Mouse (Mus musculus): ENCODE results near the gene Crtc1. TPM values are rescaled to one million over a fixed set of nuclear protein-coding genes. Genes with fewer than 3 reads are reported as not detected.

Gene Crtc1
- polyA plus RNA-seq, 1 experiment from 2014 or later, result 56.3 TPM

- no peak overlapping the region for H3K27ac ChIP-seq (ENCODE audit: low read length)
- H3K4me1 ChIP-seq (ENCODE audit: control insufficient read depth, insufficient read depth, low read length), result no peaks in the 10 kb centered on the region
- no peak overlapping the region for H3K4me2 ChIP-seq (ENCODE audit: low read length)
- no peaks in the 10 kb centered on the region for H3K36me3 ChIP-seq (ENCODE audit: control insufficient read depth, insufficient read depth, low read length)
- H3K27me3 ChIP-seq (ENCODE audit: control insufficient read depth, insufficient read depth, low read depth, low read length), result no peaks in the 10 kb centered on the region
- 89% methylated on average over 3 of the region's 3 CpGs for WGBS
- no peak overlapping the region for H3K9ac ChIP-seq (ENCODE audit: low read depth, low read length)
- H3K4me3 ChIP-seq (ENCODE audit: low read depth, low read length), result no peak overlapping the region
- ATAC-seq, result no peak
- H3K9me3 ChIP-seq (replicated peaks; ENCODE audit: control insufficient read depth, low read length, poor library complexity, severe bottlenecking), result no peaks in the 10 kb centered on the region
Observed at GRCm38 (mm10) chr8:70458462-70458861, 19.1 kb upstream of the Crtc1 start.

- Histone ChIP-seq H3K27me3 (ENCODE audit: control insufficient read depth, insufficient read depth, low read depth, low read length) (no peaks in the 10 kb centered on the region), H3K36me3 (ENCODE audit: control insufficient read depth, insufficient read depth, low read length) (no peaks in the 10 kb centered on the region), H3K27ac (ENCODE audit: low read length) (no peak overlapping the region), H3K4me1 (ENCODE audit: control insufficient read depth, insufficient read depth, low read length) (no peaks in the 10 kb centered on the region), H3K4me2 (ENCODE audit: low read length) (no peak overlapping the region), H3K9ac (ENCODE audit: low read depth, low read length) (no peak overlapping the region), H3K4me3 (ENCODE audit: low read depth, low read length) (no peak overlapping the region), H3K9me3 (replicated peaks; ENCODE audit: control insufficient read depth, low read length, poor library complexity, severe bottlenecking) (no peaks in the 10 kb centered on the region)
- no peak for ATAC-seq
- 91% methylated on average over 6 of the region's 6 CpGs for WGBS
Observed at GRCm38 (mm10) chr8:70457882-70458281, 18.5 kb upstream of the Crtc1 start.

GRCm38 (mm10) chr8:70456996-70457395 lies 17.6 kb upstream of the Crtc1 start:
- H3K4me1 ChIP-seq (ENCODE audit: control insufficient read depth, insufficient read depth, low read length), result no peaks in the 10 kb centered on the region
- no peak overlapping the region for H3K9ac ChIP-seq (ENCODE audit: low read depth, low read length)
- H3K4me3 ChIP-seq (ENCODE audit: low read depth, low read length), result no peak overlapping the region
- no peak overlapping the region for H3K4me2 ChIP-seq (ENCODE audit: low read length)
- no peak overlapping the region for H3K27ac ChIP-seq (ENCODE audit: low read length)
- no peak for ATAC-seq
- no peaks in the 10 kb centered on the region for H3K9me3 ChIP-seq (replicated peaks; ENCODE audit: control insufficient read depth, low read length, poor library complexity, severe bottlenecking)
- WGBS, result 92% methylated on average over 1 of the region's 1 CpGs
- H3K27me3 ChIP-seq (ENCODE audit: control insufficient read depth, insufficient read depth, low read depth, low read length), result no peaks in the 10 kb centered on the region
- peaks cover 6% of the 10 kb centered on the region; the same call in 1 of the 2 replicates for H3K36me3 ChIP-seq (ENCODE audit: control insufficient read depth, insufficient read depth, low read length)

GRCm38 (mm10) chr8:70453852-70454251 lies 14.5 kb upstream of the Crtc1 start:
- WGBS, result 87% methylated on average over 5 of the region's 5 CpGs
- no peak overlapping the region for H3K4me3 ChIP-seq (ENCODE audit: low read depth, low read length)
- H3K4me1 ChIP-seq (ENCODE audit: control insufficient read depth, insufficient read depth, low read length), result no peaks in the 10 kb centered on the region
- H3K9ac ChIP-seq (ENCODE audit: low read depth, low read length), result 0 out of 2 replicates have a peak overlapping the region, but pooled peaks have one; percentile 18
- H3K27me3 ChIP-seq (ENCODE audit: control insufficient read depth, insufficient read depth, low read depth, low read length), result no peaks in the 10 kb centered on the region
- no peak overlapping the region for H3K4me2 ChIP-seq (ENCODE audit: low read length)
- no peak overlapping the region for H3K27ac ChIP-seq (ENCODE audit: low read length)
- no peaks in the 10 kb centered on the region for H3K9me3 ChIP-seq (replicated peaks; ENCODE audit: control insufficient read depth, low read length, poor library complexity, severe bottlenecking)
- ATAC-seq, result no peak
- peaks cover 17% of the 10 kb centered on the region; the same call in 1 of the 2 replicates for H3K36me3 ChIP-seq (ENCODE audit: control insufficient read depth, insufficient read depth, low read length)

GRCm38 (mm10) chr8:70452196-70452966 lies 13.0 kb upstream of the Crtc1 start:
- H3K27ac ChIP-seq (ENCODE audit: low read length), result no peak overlapping the region
- ATAC-seq, result no peak
- no peaks in the 10 kb centered on the region for H3K9me3 ChIP-seq (replicated peaks; ENCODE audit: control insufficient read depth, low read length, poor library complexity, severe bottlenecking)
- H3K4me3 ChIP-seq (ENCODE audit: low read depth, low read length), result no peak overlapping the region
- H3K9ac ChIP-seq (ENCODE audit: low read depth, low read length), result no peak overlapping the region
- H3K36me3 ChIP-seq (ENCODE audit: control insufficient read depth, insufficient read depth, low read length), result peaks cover 17% of the 10 kb centered on the region; the same call in 1 of the 2 replicates
- no peak overlapping the region; the same call in 1 of the 2 replicates for H3K4me2 ChIP-seq (ENCODE audit: low read length)
- H3K27me3 ChIP-seq (ENCODE audit: control insufficient read depth, insufficient read depth, low read depth, low read length), result no peaks in the 10 kb centered on the region
- H3K4me1 ChIP-seq (ENCODE audit: control insufficient read depth, insufficient read depth, low read length), result no peaks in the 10 kb centered on the region
- 65% methylated on average over 52 of the region's 52 CpGs for WGBS

GRCm38 (mm10) chr8:70447639-70448420 lies 8.5 kb upstream of the Crtc1 start:
- H3K4me3 ChIP-seq (ENCODE audit: low read depth, low read length), result no peak overlapping the region
- no peaks in the 10 kb centered on the region for H3K27me3 ChIP-seq (ENCODE audit: control insufficient read depth, insufficient read depth, low read depth, low read length)
- peaks cover 17% of the 10 kb centered on the region; the same call in 1 of the 2 replicates for H3K36me3 ChIP-seq (ENCODE audit: control insufficient read depth, insufficient read depth, low read length)
- ATAC-seq, result peak; percentile 75
- H3K9me3 ChIP-seq (replicated peaks; ENCODE audit: control insufficient read depth, low read length, poor library complexity, severe bottlenecking), result no peaks in the 10 kb centered on the region
- 70% methylated on average over 19 of the region's 19 CpGs for WGBS
- H3K4me1 ChIP-seq (ENCODE audit: control insufficient read depth, insufficient read depth, low read length), result no peaks in the 10 kb centered on the region
- H3K4me2 ChIP-seq (ENCODE audit: low read length), result no peak overlapping the region
- no peak overlapping the region for H3K9ac ChIP-seq (ENCODE audit: low read depth, low read length)
- H3K27ac ChIP-seq (ENCODE audit: low read length), result no peak overlapping the region

GRCm38 (mm10) chr8:70445988-70446387 lies 6.6 kb upstream of the Crtc1 start:
- 50% methylated on average over 1 of the region's 1 CpGs for WGBS
- Histone ChIP-seq H3K4me1 (ENCODE audit: control insufficient read depth, insufficient read depth, low read length) (no peaks in the 10 kb centered on the region), H3K4me2 (ENCODE audit: low read length) (no peak overlapping the region), H3K9ac (ENCODE audit: low read depth, low read length) (no peak overlapping the region), H3K27me3 (ENCODE audit: control insufficient read depth, insufficient read depth, low read depth, low read length) (no peaks in the 10 kb centered on the region), H3K4me3 (ENCODE audit: low read depth, low read length) (no peak overlapping the region), H3K9me3 (replicated peaks; ENCODE audit: control insufficient read depth, low read length, poor library complexity, severe bottlenecking) (no peaks in the 10 kb centered on the region), H3K27ac (ENCODE audit: low read length) (no peak overlapping the region), H3K36me3 (ENCODE audit: control insufficient read depth, insufficient read depth, low read length) (peaks cover 4% of the 10 kb centered on the region; the same call in 1 of the 2 replicates)
- no peak for ATAC-seq

- H3K4me1 ChIP-seq (ENCODE audit: control insufficient read depth, insufficient read depth, low read length), result peaks cover 10% of the 10 kb centered on the region
- no peaks in the 10 kb centered on the region for H3K27me3 ChIP-seq (ENCODE audit: control insufficient read depth, insufficient read depth, low read depth, low read length)
- H3K9me3 ChIP-seq (replicated peaks; ENCODE audit: control insufficient read depth, low read length, poor library complexity, severe bottlenecking), result no peaks in the 10 kb centered on the region
- no peak overlapping the region for H3K4me2 ChIP-seq (ENCODE audit: low read length)
- H3K27ac ChIP-seq (ENCODE audit: low read length), result no peak overlapping the region
- ATAC-seq, result no peak
- 86% methylated on average over 4 of the region's 4 CpGs for WGBS
- H3K36me3 ChIP-seq (ENCODE audit: control insufficient read depth, insufficient read depth, low read length), result no peaks in the 10 kb centered on the region
- no peak overlapping the region for H3K9ac ChIP-seq (ENCODE audit: low read depth, low read length)
- no peak overlapping the region for H3K4me3 ChIP-seq (ENCODE audit: low read depth, low read length)
Observed at GRCm38 (mm10) chr8:70443326-70443725, 3.9 kb upstream of the Crtc1 start.

GRCm38 (mm10) chr8:70441565-70441964 lies 2.2 kb upstream of the Crtc1 start:
- 71% methylated on average over 3 of the region's 3 CpGs for WGBS
- H3K9me3 ChIP-seq (replicated peaks; ENCODE audit: control insufficient read depth, low read length, poor library complexity, severe bottlenecking), result no peaks in the 10 kb centered on the region
- H3K27ac ChIP-seq (ENCODE audit: low read length), result no peak overlapping the region
- H3K27me3 ChIP-seq (ENCODE audit: control insufficient read depth, insufficient read depth, low read depth, low read length), result no peaks in the 10 kb centered on the region
- no peak overlapping the region for H3K9ac ChIP-seq (ENCODE audit: low read depth, low read length)
- H3K4me2 ChIP-seq (ENCODE audit: low read length), result no peak overlapping the region
- H3K4me1 ChIP-seq (ENCODE audit: control insufficient read depth, insufficient read depth, low read length), result peaks cover 20% of the 10 kb centered on the region
- no peak for ATAC-seq
- no peaks in the 10 kb centered on the region for H3K36me3 ChIP-seq (ENCODE audit: control insufficient read depth, insufficient read depth, low read length)
- no peak overlapping the region for H3K4me3 ChIP-seq (ENCODE audit: low read depth, low read length)
